Mouse (Mus musculus) kidney, embryonic 16.5 days (tissue): ENCODE results near the gene Akt1s1. TPM values are rescaled to one million over a fixed set of nuclear protein-coding genes. Genes with fewer than 3 reads are reported as not detected.

ENCODE experiments used
- ATAC-seq: fragments of 200-750 bp; cut with Nextera tagmentation; 2 replicates; pipeline ENCODE4 v1.8.0; 2017; ENCODE audit warnings: moderate TSS enrichment; ENCODE audit not compliant: low FRiP score, low TSS enrichment
- H3K27ac ChIP-seq: fragments of 300-500 bp; sonication (generic); 2 replicates; pipeline ENCODE4 v1.5.1; 2014; ENCODE audit warnings: low read length
- H3K27me3 ChIP-seq: fragments of 300-500 bp; sonication (generic); 2 replicates; pipeline ENCODE4 v1.6.1; 2014; ENCODE audit warnings: low read length, control low read depth, mixed read lengths; ENCODE audit not compliant: insufficient read depth
- H3K36me3 ChIP-seq: fragments of 300-500 bp; sonication (generic); 2 replicates; pipeline ENCODE4 v1.6.1; 2014; ENCODE audit warnings: low read length, control low read depth, mixed read lengths; ENCODE audit not compliant: insufficient read depth
- H3K4me1 ChIP-seq: fragments of 300-500 bp; sonication (generic); 2 replicates; pipeline ENCODE4 v1.6.1; 2014; ENCODE audit warnings: low read length, control low read depth, mixed read lengths; ENCODE audit not compliant: insufficient read depth
- H3K4me2 ChIP-seq: fragments of 300-500 bp; sonication (generic); replicated peaks from 2 replicates; pipeline ENCODE4 v1.6.1; 2014; ENCODE audit warnings: low read depth, low read length
- H3K4me3 ChIP-seq: fragments of 300-500 bp; sonication (generic); 2 replicates; pipeline ENCODE4 v1.5.1; 2014; ENCODE audit warnings: mild to moderate bottlenecking, low read length
- H3K9ac ChIP-seq: fragments of 300-500 bp; sonication (generic); replicated peaks from 2 replicates; pipeline ENCODE4 v1.6.1; 2014; ENCODE audit warnings: low read length
- H3K9me3 ChIP-seq: fragments of 300-500 bp; sonication (generic); 2 replicates; pipeline ENCODE4 v1.6.1; 2016; ENCODE audit warnings: low read length, control low read depth
- WGBS: fragments of 180-500 bp; shearing (Covaris S2); extraction: QIAGEN DNeasy Blood & Tissue Kit; methylation state at CpG from one replicate; pipeline ENCODE4 v1.1.7; 2014; 5-methylcytosine and 5-hydroxymethylcytosine counted together
- polyA plus RNA-seq: library from polyadenylated mRNA; unstranded; fragments of >200 nt; fragmentation: Nextera tagmentation; extraction: Ambion mirVana; gene quantifications from 2 replicates; pipeline ENCODE4 v1.2.1, GENCODE M21; 2015

The Akt1s1 gene
- polyA plus RNA-seq, result 117 and 126 TPM in 2 replicates

GRCm38 (mm10) chr7:44848561-44849415 lies at the start of gene Akt1s1, which contains the start of gene Tbc1d17:
Gene Akt1s1, plus strand, starts transcription at chr7:44848991.
Gene Tbc1d17, minus strand, starts transcription at chr7:44849079.
- peak within 1 kb of the TSS; percentile 85 for H3K4me2 ChIP-seq
- peak within 1 kb of the TSS; percentile 93 for H3K9ac ChIP-seq
- H3K27me3 ChIP-seq, result no peaks in the 10 kb centered on the region
- H3K4me3 ChIP-seq, result peak within 1 kb of the TSS; percentile 81
- H3K9me3 ChIP-seq, result no peaks in the 10 kb centered on the region
- peaks cover 46% of the 10 kb centered on the region for H3K36me3 ChIP-seq
- ATAC-seq, result peak; percentile 86
- peaks cover 33% of the 10 kb centered on the region for H3K4me1 ChIP-seq
- peak within 1 kb of the TSS; percentile 99 for H3K27ac ChIP-seq
- WGBS, result 0% methylated on average over 54 of the region's 54 CpGs

GRCm38 (mm10) chr7:44808927-44809326 lies 39.9 kb upstream of the Akt1s1 start:
- no peak for ATAC-seq
- Histone ChIP-seq H3K4me1 (no peaks in the 10 kb centered on the region), H3K36me3 (peaks cover 8% of the 10 kb centered on the region), H3K27ac (no peak overlapping the region), H3K27me3 (no peaks in the 10 kb centered on the region), H3K4me2 (no peak overlapping the region), H3K9me3 (no peaks in the 10 kb centered on the region), H3K9ac (no peak overlapping the region), H3K4me3 (no peak overlapping the region)
- WGBS, result 80% methylated on average over 2 of the region's 2 CpGs

DNA sequence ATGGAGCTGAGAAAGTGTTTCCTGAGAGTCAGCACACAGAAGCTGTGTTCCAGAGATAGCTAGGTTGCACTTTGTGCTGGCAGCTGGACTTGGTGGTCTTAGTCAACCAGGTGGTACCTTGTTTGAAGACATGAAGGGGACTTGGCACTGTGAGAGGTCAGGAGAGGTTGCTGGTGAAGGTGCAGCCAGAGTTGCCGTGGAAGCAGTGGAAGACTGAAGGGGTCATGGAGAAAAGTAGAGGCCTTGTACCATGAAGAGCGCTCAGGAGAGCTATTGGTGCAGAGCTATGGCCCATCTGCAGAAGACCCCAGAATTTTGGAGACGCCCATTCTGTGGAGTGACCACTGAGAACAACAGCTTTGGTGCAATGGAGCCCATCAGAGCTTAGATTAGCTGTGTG lies 39.3 kb upstream of the Akt1s1 start:
- no peaks in the 10 kb centered on the region for H3K9me3 ChIP-seq
- no peaks in the 10 kb centered on the region for H3K27me3 ChIP-seq
- H3K4me1 ChIP-seq, result no peaks in the 10 kb centered on the region
- 86% methylated on average over 3 of the region's 3 CpGs for WGBS
- no peak overlapping the region for H3K27ac ChIP-seq
- H3K4me3 ChIP-seq, result no peak overlapping the region
- no peak for ATAC-seq
- H3K9ac ChIP-seq, result no peak overlapping the region
- H3K36me3 ChIP-seq, result peaks cover 12% of the 10 kb centered on the region
- H3K4me2 ChIP-seq, result no peak overlapping the region

DNA sequence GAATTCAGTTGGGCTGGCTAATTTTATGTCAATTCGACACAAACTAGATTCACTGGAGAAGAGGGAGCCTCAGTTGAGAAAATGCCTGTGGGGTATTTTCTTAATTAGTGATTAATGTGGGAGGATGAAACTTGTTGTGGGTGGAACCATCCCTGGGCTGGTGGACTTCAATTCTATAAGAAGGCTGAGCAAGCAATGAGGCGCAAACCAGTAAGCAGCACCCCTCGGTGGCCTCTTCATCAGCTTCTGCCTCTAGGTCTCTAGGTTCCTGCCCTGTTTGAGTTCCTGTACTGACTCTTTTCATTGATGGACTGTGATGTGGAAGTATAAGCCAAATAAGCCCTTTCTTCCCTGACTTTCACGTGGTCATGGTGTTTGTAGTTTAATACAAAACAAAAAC lies 38.4 kb upstream of the Akt1s1 start:
- no peak for ATAC-seq

DNA sequence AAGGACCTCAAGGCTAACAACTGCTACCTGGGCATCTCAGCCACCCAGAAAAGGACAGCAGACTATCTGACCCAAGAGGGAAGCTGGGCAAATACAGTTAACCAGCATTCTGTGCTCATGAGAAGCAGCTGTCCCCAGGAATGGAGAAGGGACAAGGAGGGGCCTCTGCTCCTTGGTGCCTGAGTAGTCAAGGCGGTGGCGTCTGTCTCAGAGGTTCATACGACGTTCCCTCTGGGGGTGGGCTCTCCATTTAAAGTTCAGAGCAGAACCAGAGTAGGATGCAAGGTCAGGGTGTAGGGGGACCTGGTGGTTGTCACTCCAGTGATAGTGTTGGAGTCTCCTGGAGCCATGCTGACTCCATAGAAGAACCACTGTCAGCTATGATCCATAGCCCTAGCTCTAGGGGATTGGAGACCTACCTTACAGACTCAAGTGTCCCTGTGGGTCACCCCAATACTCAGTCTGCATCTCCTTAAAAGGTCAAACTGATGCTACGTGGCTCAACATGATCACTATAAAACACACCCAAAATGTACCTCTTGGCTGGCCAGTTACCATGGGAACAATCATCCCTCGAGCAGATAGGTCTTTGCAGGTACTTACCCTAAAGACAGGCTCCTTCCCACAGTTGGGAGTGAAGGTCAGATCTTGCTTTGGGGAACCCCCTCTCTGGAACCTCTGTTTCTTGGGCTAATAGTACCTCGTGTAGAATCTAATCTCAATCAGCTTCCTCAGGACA lies 37.8 kb upstream of the Akt1s1 start:
- Histone ChIP-seq H3K27me3 (no peaks in the 10 kb centered on the region), H3K27ac (no peak overlapping the region), H3K9me3 (no peaks in the 10 kb centered on the region), H3K4me3 (no peak overlapping the region), H3K4me2 (no peak overlapping the region), H3K4me1 (peaks cover 5% of the 10 kb centered on the region), H3K36me3 (peaks cover 12% of the 10 kb centered on the region), H3K9ac (no peak overlapping the region)
- ATAC-seq, result no peak
- WGBS, result 91% methylated on average over 7 of the region's 7 CpGs

More for the DNA sequence above, 38.4 kb upstream of the Akt1s1 start:
- H3K9ac ChIP-seq, result no peak overlapping the region
- no peaks in the 10 kb centered on the region for H3K27me3 ChIP-seq
- H3K27ac ChIP-seq, result no peak overlapping the region
- H3K4me1 ChIP-seq, result peaks cover 5% of the 10 kb centered on the region
- 75% methylated on average over 4 of the region's 4 CpGs for WGBS
- no peak overlapping the region for H3K4me2 ChIP-seq
- H3K36me3 ChIP-seq, result peaks cover 12% of the 10 kb centered on the region
- no peak overlapping the region for H3K4me3 ChIP-seq
- no peaks in the 10 kb centered on the region for H3K9me3 ChIP-seq

DNA sequence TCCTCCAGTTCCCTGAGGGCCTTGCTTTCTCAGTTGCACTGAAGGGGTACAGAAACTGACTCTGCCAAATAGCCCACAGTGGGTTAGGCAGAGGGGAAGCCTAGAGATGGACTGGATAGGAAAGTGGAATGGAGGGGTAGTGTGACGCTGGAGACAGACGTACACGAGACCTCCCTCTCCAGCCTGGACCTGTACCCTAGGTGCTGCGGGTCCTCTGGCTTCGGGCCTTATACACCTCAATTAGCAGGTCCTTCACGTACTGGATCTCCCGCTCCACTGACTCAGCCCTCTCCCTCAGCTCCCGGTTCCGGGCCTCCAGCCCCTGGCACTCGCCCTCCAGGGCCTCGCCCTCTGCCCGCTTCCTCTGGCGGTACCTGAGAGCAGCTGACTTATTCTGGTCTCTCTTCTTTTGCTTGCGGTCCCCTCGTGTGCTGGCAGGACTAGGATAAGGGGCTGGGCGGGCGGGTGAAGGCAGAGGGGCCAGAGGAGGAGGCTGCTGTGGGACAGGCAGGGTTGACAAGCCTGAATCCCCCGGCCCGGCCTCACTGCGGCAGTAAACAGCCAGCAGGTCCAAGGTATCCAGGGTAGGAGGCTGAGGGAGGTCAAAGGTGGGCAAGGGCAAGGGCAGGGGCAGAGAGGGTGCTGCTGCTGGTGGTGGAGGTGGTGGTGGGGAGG lies 36.0 kb upstream of the Akt1s1 start:
- no peaks in the 10 kb centered on the region for H3K9me3 ChIP-seq
- peaks cover 12% of the 10 kb centered on the region for H3K4me1 ChIP-seq
- H3K27me3 ChIP-seq, result no peaks in the 10 kb centered on the region
- 85% methylated on average over 20 of the region's 20 CpGs for WGBS
- peaks cover 12% of the 10 kb centered on the region for H3K36me3 ChIP-seq
- no peak for ATAC-seq
- H3K4me2 ChIP-seq, result no peak overlapping the region
- no peak overlapping the region for H3K4me3 ChIP-seq
- H3K27ac ChIP-seq, result no peak overlapping the region
- no peak overlapping the region for H3K9ac ChIP-seq

- no peak for ATAC-seq
- WGBS, result 94% methylated on average over 3 of the region's 3 CpGs
- no peak overlapping the region for H3K4me3 ChIP-seq
- H3K4me2 ChIP-seq, result no peak overlapping the region
- H3K27me3 ChIP-seq, result no peaks in the 10 kb centered on the region
- H3K36me3 ChIP-seq, result peaks cover 12% of the 10 kb centered on the region
- no peak overlapping the region for H3K9ac ChIP-seq
- no peak overlapping the region for H3K27ac ChIP-seq
- H3K9me3 ChIP-seq, result no peaks in the 10 kb centered on the region
- peaks cover 24% of the 10 kb centered on the region for H3K4me1 ChIP-seq
Observed at GRCm38 (mm10) chr7:44813985-44814384, 34.8 kb upstream of the Akt1s1 start.

DNA sequence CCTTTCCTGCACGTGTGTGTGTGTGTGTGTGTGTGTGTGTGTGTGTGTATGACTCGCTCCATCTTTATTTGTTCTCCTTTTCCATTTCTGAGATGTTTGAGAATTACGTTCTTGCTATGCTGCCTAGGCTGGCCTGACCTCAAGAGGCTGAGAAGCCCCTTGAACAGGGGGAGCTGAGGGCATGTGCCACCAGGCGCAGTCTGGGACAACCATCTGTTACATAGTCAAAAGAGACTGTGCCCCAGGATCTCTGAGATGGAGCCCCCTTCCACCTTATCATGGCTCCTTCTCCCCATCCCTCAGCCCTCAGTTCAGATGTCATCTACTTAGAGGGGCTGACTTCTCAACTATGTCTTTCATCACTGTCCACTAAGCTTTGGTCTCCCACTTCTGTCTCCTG lies 34.4 kb upstream of the Akt1s1 start:
- Histone ChIP-seq H3K4me3 (no peak overlapping the region; the same call in 1 of the 2 replicates), H3K27me3 (no peaks in the 10 kb centered on the region)
- WGBS, result 91% methylated on average over 4 of the region's 4 CpGs

GRCm38 (mm10) chr7:44814952-44815553 lies 33.7 kb upstream of the Akt1s1 start:
- peak overlapping the region; percentile 95 for H3K9ac ChIP-seq
- WGBS, result 20% methylated on average over 14 of the region's 14 CpGs
- peak; percentile 0 for ATAC-seq

More for the DNA sequence above, 34.4 kb upstream of the Akt1s1 start:
- Histone ChIP-seq H3K9me3 (no peaks in the 10 kb centered on the region), H3K4me1 (peaks cover 29% of the 10 kb centered on the region), H3K9ac (no peak overlapping the region), H3K4me2 (no peak overlapping the region), H3K27ac (no peak overlapping the region), H3K36me3 (peaks cover 12% of the 10 kb centered on the region)
- ATAC-seq, result no peak

More at GRCm38 (mm10) chr7:44814952-44815553, 33.7 kb upstream of the Akt1s1 start:
- Histone ChIP-seq H3K36me3 (peaks cover 12% of the 10 kb centered on the region), H3K9me3 (no peaks in the 10 kb centered on the region), H3K4me3 (peak overlapping the region; percentile 63), H3K27ac (peak overlapping the region; percentile 97), H3K27me3 (no peaks in the 10 kb centered on the region), H3K4me2 (peak overlapping the region; percentile 62), H3K4me1 (peaks cover 35% of the 10 kb centered on the region)
